Mouse (Mus musculus): ENCODE measurements at regions not wholly inside any gene's neighbourhood (a gene's known extent, or its start where the extent isn't known, plus 50 kb on each side); places are given as distances from the start of the nearest gene placed in this dataset.
"Not testable (repeated sequence)": the region's sequence is repeated elsewhere in the genome, so short reads cannot be mapped to it uniquely, and the experiment has no call there.

- not testable (repeated sequence) for DNase-seq (ENCODE audit: low spot score in 2 of 2)
Observed at GRCm38 (mm10) chr13:13888847-13889246, 65.4 kb upstream of the B3galnt2 start.

- DNase-seq (ENCODE audit: low spot score in 2 of 2) = peak; percentile 94 to 99
Observed at GRCm38 (mm10) chr13:13889297-13890120, 64.8 kb upstream of the B3galnt2 start.

GRCm38 (mm10) chr13:13902186-13902585 is 52.1 kb upstream of the B3galnt2 start:
- not testable (repeated sequence) for DNase-seq (ENCODE audit: low spot score in 2 of 2)

Measured in layer of hippocampus, postnatal 14 days (tissue).